Mouse (Mus musculus): Measurements from ENCODE around the gene Mrpl45.
A peak's percentile ranks its signal among the peaks of the same experiment; 100 is the strongest.
"Not testable (repeated sequence)": the region's sequence is repeated elsewhere in the genome, so short reads cannot be mapped to it uniquely, and the experiment has no call there.

Gene Mrpl45

DNA sequence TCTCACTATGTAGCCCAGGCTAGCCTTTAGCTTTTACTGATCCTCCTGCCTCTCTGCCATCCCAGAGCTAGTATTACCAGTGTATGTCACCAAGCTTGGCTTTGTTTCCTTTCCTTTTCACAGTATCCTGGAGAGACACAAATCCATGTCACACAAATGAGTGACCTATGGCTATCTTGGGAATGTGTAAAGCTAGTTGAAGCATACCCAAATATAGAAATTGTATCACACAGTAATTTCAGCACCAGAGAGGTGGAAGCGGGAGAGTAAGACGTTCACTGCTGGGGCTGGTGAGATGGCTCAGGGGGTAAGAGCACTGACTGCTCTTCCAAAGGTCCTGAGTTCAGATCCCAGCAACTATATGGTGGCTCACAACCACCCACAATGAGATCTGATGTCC lies 15.6 kb upstream of the Mrpl45 start:
- no peak for DNase-seq

DNA sequence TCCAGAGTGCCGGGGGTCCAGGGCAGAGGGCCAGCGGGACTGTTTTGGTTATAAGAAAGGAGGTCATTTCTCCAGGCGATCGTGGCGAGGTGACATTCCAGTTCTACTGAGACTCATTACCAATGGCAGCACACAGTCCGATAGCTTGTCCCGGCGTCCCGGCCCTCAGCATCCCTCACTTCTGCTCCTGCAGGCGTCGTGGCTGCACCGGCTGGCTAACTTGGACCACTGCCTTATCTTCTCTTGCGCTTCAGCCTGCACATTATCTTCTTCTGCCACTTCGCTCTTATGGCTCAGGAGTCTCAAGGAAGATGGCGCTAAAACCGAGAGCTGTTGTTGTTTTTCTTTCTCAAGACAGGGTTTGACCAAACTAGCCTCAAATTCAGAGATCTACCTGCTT lies 14.1 kb upstream of the Mrpl45 start:
- DNase-seq, result no peak

DNA sequence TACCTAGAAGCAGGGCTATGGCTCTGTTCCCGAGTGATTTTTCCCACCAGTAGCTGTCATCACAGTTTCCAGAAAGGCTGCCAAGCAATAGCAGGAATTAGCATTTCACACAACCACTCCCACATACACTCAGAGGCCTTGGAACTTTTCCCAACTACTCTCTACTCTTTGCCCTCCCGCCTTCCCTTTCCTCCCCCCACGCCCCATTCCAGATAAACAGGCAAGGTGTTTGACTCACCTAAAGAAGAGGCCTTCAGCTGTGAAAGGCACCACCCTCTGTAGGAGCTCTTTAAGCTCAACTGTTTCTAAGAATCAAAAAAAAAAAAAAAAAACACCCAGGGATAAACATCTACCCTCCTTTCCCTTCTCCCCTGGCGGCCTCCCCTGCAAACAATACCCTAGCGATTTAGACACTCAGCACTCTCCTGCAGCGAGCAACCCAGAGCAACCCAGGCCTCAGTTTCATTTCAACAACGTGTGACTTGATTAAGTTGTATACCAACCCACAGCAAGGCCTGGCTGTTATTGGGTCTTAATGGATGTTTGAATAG lies 13.2 kb upstream of the Mrpl45 start:
- DNase-seq, result peak; percentile 42

DNA sequence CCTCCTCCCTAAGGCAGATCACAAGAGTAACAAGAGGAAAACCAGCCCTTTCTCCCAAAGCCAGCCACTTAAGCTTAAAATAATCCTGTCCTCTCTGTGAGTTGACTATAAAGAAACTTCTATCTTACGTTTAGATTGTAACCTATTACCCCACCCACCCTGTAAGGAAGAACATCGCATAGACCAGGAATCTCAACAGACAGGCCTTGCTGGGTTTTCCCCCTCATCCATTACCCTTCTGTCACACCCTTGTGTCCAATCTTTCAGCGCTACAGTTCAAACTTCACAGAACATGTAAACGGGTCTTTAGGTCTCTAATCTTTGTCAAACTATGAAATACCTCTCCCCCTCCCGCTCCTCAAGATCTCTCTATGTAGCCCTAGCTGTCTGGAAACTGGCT lies 10.9 kb upstream of the Mrpl45 start:
- no peak for DNase-seq

GRCm38 (mm10) chr11:97307294-97308069 lies 8.0 kb upstream of the Mrpl45 start:
- DNase-seq, result no peak

DNA sequence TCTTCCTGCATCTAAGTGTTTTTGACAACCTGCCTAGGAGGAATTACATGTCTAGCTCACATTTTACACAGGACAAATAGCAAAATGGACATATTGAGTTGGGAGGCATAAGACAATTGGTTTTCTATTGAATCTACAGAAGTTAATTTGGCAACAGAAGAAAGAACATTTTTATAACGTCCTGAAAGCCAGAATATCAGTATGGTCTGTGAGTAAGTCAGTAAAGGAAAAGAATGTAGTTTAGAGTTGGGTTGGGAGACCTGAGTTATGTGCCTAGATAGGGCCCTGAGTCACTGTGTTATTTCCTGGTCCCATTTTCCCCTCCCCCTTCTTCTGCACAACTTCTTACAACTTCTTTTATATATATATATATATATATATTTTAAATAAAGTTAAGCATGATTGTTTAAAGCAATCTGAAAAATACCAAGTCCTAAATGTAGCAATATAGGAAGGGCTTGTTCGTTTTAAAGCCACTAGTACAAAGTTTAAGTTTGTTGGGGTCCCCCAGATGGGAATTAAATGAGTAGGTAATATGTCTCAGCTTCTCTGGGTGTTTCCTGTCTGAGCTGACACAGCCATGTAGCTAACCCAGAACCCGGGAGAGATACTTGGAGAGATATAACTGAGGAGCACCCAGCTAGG lies 6.6 kb upstream of the Mrpl45 start:
- DNase-seq, result no peak

DNA sequence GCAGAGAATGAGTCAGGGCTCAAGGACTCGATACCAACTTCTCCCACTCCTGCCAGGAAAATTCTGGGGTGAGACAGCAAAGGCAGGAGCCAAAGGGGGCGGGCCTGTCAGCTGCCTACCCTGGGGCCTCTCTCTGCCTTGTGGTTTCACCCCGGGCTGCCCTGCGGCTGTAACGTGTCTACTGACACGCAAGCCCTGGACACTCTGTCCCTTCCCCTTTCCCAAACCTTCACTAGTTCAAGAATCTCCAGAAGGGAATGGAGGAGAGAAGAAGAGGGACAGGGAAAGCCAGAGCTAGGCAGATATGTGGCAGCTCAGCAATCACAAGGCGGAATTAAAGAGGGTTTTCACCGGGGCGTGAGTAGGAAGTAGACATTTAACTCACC lies 6.1 kb upstream of the Mrpl45 start:
- peak; percentile 64 for DNase-seq

DNA sequence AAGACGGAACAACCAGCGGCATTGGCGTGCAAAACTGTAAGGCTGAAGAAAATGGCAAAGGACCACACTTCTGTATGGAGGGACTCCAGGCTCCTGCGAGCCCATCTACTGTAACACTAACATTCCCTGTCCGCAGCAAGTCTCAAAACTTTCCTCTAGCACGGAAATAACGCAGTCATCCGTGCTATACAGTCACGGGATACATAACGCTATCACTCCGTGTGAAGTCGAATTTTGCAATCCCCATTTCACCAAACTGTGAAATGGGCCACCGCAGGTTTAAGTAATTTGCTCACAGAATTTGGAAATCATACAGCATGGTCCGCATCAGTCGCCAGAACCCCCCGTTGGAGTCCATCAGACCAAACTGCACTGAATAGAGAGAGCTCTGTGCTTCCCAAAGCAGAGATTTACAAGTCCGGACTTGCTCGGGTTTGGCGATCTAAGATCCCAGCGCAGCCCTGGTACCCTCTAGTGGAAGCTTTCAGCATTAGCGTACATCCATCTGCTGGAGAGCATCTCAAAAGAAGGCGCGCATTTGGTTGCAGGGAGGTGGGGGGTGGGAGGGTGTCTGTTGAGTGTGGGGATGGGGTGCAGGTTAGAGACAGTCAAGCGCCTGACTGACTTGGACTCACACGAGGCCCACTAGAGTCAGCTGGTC lies 5.5 kb upstream of the Mrpl45 start:
- peak; percentile 75 for DNase-seq

- DNase-seq, result peak; percentile 49
Measured at GRCm38 (mm10) chr11:97310895-97311631, 4.5 kb upstream of the Mrpl45 start.

- DNase-seq, result not testable (repeated sequence)
Measured at GRCm38 (mm10) chr11:97312871-97313270, 2.6 kb upstream of the Mrpl45 start.

DNA sequence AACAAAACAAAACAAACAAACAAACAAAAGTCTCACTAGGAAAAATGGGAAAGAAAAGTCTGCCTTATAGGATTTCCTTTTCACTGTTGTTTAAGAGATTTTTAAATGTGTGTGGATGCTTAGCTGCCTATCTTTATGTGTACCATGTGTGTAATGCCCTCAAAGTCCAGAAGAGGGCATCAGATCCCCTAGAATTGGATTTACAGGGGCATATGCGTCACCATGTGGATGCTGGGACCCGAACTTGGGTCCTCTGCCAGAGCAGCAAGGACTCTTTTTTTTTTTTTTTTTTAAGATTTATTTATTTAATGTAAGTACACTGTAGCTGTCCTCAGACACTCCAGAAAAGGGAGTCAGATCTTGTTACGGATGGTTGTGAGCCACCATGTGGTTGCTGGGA lies 1.4 kb upstream of the Mrpl45 start:
- no peak for DNase-seq

- DNase-seq, result no peak
Measured at GRCm38 (mm10) chr11:97314751-97315503, 589 bp upstream of the Mrpl45 start.

- no peak for DNase-seq
Measured at GRCm38 (mm10) chr11:97321197-97321596, 5.7 kb downstream of the Mrpl45 start.

DNA sequence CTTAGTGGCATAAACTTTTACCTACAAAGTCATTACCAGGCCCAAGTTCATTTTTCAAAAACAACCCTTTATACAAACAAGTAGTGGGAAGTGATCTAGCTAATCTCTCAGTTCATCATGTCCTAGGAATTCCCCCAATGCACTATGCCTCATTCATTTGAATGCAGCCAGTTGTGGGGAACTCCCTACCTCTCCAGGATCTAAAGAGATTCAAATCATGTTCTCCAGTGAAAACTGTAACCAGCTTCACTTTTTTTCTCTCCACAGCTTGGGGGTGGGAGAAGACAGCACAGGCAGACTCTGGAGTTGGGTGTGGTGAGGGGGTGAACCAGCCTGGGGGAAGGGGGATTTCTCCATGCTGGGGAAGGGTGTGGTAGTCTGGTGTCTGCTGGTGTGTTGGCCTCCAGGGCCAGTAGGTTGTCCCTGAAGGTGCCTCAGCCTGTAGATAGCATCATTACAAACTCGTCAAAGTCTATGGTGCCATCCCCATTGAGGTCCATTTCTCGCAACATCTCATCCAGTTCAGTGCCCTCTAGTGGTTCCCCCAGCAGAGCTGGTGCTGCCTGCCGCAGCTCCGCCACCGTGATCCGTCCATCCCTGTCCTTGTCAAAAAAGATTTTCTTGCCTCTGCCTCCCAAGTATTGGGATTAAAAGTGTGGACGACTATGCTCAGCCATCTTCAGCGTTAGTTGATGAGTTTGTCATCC lies 6.5 kb downstream of the Mrpl45 start:
- not testable (repeated sequence) for DNase-seq

DNA sequence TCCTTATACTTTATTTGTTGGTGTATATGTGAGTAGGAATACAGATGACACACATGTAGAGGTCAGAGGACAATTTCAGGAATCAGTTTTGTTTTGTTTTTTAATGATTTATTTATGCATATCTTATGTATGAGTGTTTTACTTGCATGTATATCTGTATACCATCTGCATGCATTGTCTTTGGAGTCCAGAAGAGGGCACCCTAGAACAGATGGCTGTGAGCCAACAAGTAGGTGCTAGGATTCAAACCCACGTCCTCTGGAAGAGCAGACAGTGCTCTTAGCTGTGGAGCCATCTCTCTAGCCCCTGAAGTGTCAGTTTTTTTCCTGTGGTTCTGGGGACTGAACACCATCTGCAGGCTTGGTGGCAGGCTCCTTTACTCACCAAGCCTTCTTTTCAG lies 9.7 kb downstream of the Mrpl45 start:
- DNase-seq, result no peak

DNA sequence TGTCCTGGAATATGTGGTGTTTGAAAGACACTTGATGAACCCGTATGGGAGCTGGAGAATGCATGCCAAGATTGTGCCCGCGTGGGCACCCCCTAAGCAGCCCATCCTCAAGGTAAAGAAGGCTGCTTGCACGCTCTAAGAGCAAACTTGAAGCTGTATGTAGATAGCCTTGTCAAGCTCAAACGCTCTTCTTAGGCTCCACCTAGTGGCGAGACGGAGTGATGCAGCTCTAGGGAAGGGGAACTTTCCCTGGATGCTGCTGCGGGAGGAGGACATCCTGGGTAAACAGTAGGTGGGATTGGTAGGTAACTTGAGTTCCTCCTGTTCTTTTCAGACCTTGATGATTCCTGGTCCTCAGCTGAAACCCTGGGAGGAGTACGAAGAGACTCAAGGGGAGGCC lies 12.6 kb downstream of the Mrpl45 start:
- peak; percentile 66 for DNase-seq

- no peak for DNase-seq
Measured at GRCm38 (mm10) chr11:97330315-97330714, 14.8 kb downstream of the Mrpl45 start.

GRCm38 (mm10) chr11:97331231-97332190 lies 16.0 kb downstream of the Mrpl45 start:
- no peak for DNase-seq

DNA sequence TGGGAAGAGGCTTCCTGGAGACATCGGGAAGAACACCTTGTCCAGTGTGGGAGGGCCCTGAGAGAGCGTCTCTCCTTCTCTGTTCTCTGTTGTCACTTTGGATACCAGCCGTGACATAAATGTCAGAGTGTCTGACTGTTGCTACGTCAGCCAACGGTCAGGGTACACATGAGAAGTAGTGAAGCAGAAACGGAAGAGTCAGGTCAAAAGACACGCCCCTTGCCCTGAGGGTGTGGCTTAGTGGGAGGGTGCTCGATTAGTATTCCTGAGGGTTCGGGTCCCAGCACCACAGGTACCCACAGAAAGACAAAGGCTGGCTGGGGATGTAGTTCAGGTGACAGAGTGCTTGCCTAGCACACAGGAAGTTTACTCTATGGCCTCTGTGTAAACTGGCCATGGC lies 17.5 kb downstream of the Mrpl45 start:
- peak; percentile 44 for DNase-seq

- DNase-seq, result no peak
Measured at GRCm38 (mm10) chr11:97333896-97334295, 18.4 kb downstream of the Mrpl45 start.
